Mouse (Mus musculus) midbrain, postnatal 0 days (tissue): Measurements from ENCODE around the gene Atp6ap1l. TPM values are rescaled to one million over a fixed set of nuclear protein-coding genes. Genes with fewer than 3 reads are reported as not detected.

Source experiments
- ATAC-seq: fragments of 200-750 bp; cut with Nextera tagmentation; 2 replicates; pipeline ENCODE4 v1.8.0; 2017; ENCODE audit warnings: moderate number of reproducible peaks, mild to moderate bottlenecking, moderate TSS enrichment, moderate library complexity; ENCODE audit not compliant: low FRiP score
- DNase-seq: peaks from one replicate; pipeline ENCODE4 v3.0.0-alpha.2; 2015; ENCODE audit warnings: low spot score
- H3K27ac ChIP-seq: fragments of 300-500 bp; sonication (generic); 2 replicates; pipeline ENCODE4 v1.5.1; 2014; ENCODE audit warnings: low read depth, mild to moderate bottlenecking, low read length, mixed read lengths
- H3K27me3 ChIP-seq: fragments of 300-500 bp; sonication (generic); 2 replicates; pipeline ENCODE4 v1.6.1; 2014; ENCODE audit warnings: low read length, control low read depth, mixed read lengths; ENCODE audit not compliant: insufficient read depth
- H3K36me3 ChIP-seq: fragments of 300-500 bp; sonication (generic); 2 replicates; pipeline ENCODE4 v1.6.1; 2014; ENCODE audit warnings: low read length, control low read depth, mixed read lengths; ENCODE audit not compliant: insufficient read depth
- H3K4me1 ChIP-seq: fragments of 300-500 bp; sonication (generic); 2 replicates; pipeline ENCODE4 v1.6.1; 2014; ENCODE audit warnings: mild to moderate bottlenecking, control low read depth, antibody characterized with exemption, low read length, mixed read lengths; ENCODE audit not compliant: insufficient read depth
- H3K4me2 ChIP-seq: fragments of 300-500 bp; sonication (generic); 2 replicates; pipeline ENCODE4 v1.6.1; 2014; ENCODE audit warnings: low read depth, mild to moderate bottlenecking, low read length, mixed read lengths; ENCODE audit not compliant: poor library complexity, severe bottlenecking
- H3K4me3 ChIP-seq: fragments of 300-500 bp; sonication (generic); 2 replicates; pipeline ENCODE4 v1.5.1; 2014; ENCODE audit warnings: low read depth, mild to moderate bottlenecking, low read length, moderate library complexity
- H3K9ac ChIP-seq: fragments of 300-500 bp; sonication (generic); replicated peaks from 2 replicates; pipeline ENCODE4 v1.6.1; 2014; ENCODE audit warnings: mild to moderate bottlenecking, low read length, moderate library complexity, mixed read lengths; ENCODE audit not compliant: poor library complexity, severe bottlenecking
- H3K9me3 ChIP-seq: fragments of 300-500 bp; sonication (generic); 2 replicates; pipeline ENCODE4 v1.6.1; 2016; ENCODE audit warnings: low read length, control low read depth
- CTCF ChIP-seq: IDR thresholded peaks from 2 replicates; pipeline ENCODE4 v1.5.1; 2016; ENCODE audit warnings: antibody characterized with exemption, mild to moderate bottlenecking
- WGBS: fragments of 180-500 bp; shearing (Covaris S2); extraction: QIAGEN DNeasy Blood & Tissue Kit; methylation state at CpG from one replicate; pipeline ENCODE4 v1.1.7; 2014; 5-methylcytosine and 5-hydroxymethylcytosine counted together
- polyA plus RNA-seq: library from polyadenylated mRNA; unstranded; fragments of >200 nt; fragmentation: Nextera tagmentation; extraction: Ambion mirVana; gene quantifications from 2 replicates; pipeline ENCODE4 v1.2.1, GENCODE M21; 2015
- total RNA-seq: library from RNA; depleted of rRNA; stranded (reverse); fragments of >200 nt; gene quantifications from 2 replicates; pipeline ENCODE4 v1.2.3, GENCODE M21; 2014

Gene Atp6ap1l
- total and polyA plus RNA-seq, 2 experiments from 2014 or later: 0.38 to 0.72 TPM

- Histone ChIP-seq H3K27ac (no peak overlapping the region), H3K4me2 (no peak overlapping the region), H3K27me3 (no peaks in the 10 kb centered on the region), H3K36me3 (no peaks in the 10 kb centered on the region), H3K9ac (no peak overlapping the region), H3K9me3 (no peaks in the 10 kb centered on the region), H3K4me3 (no peak overlapping the region), H3K4me1 (no peaks in the 10 kb centered on the region)
- DNase-seq: peak; percentile 32
- TF ChIP-seq CTCF: no peak
- WGBS: 82% methylated on average over 12 of the region's 12 CpGs
- ATAC-seq: no peak
Observed at GRCm38 (mm10) chr13:90896821-90897220, 8.3 kb downstream of the Atp6ap1l start.

GRCm38 (mm10) chr13:90896098-90896497, 9.1 kb downstream of the Atp6ap1l start:
- TF ChIP-seq CTCF: no peak
- ATAC-seq (no peak), DNase-seq (peak; percentile 75)
- H3K27ac ChIP-seq: no peak overlapping the region
- H3K4me1 ChIP-seq: no peaks in the 10 kb centered on the region
- H3K4me2 ChIP-seq: no peak overlapping the region
- no peak overlapping the region for H3K4me3 ChIP-seq
- no peak overlapping the region for H3K9ac ChIP-seq
- no peaks in the 10 kb centered on the region for H3K36me3 ChIP-seq
- H3K27me3 ChIP-seq: no peaks in the 10 kb centered on the region
- no peaks in the 10 kb centered on the region for H3K9me3 ChIP-seq
- 19% methylated on average over 2 of the region's 2 CpGs for WGBS

GRCm38 (mm10) chr13:90894819-90895218, 10.3 kb downstream of the Atp6ap1l start:
- Histone ChIP-seq H3K4me2 (no peak overlapping the region), H3K9me3 (no peaks in the 10 kb centered on the region), H3K4me3 (no peak overlapping the region), H3K27ac (no peak overlapping the region), H3K27me3 (no peaks in the 10 kb centered on the region), H3K4me1 (no peaks in the 10 kb centered on the region), H3K9ac (no peak overlapping the region), H3K36me3 (no peaks in the 10 kb centered on the region)
- ATAC-seq (no peak), DNase-seq (no peak)
- 93% methylated on average over 4 of the region's 4 CpGs for WGBS
- TF ChIP-seq CTCF: no peak

- no peak overlapping the region for H3K4me2 ChIP-seq
- no peak for DNase-seq
- no peak for TF ChIP-seq CTCF
- no peaks in the 10 kb centered on the region for H3K27me3 ChIP-seq
- no peaks in the 10 kb centered on the region for H3K4me1 ChIP-seq
- ATAC-seq: no peak
- no peak overlapping the region for H3K9ac ChIP-seq
- H3K36me3 ChIP-seq: no peaks in the 10 kb centered on the region
- WGBS: 86% methylated on average over 5 of the region's 5 CpGs
- H3K4me3 ChIP-seq: no peak overlapping the region
- no peak overlapping the region for H3K27ac ChIP-seq
- no peaks in the 10 kb centered on the region for H3K9me3 ChIP-seq
Observed at GRCm38 (mm10) chr13:90890111-90890510, 15.0 kb downstream of the Atp6ap1l start.

- Histone ChIP-seq H3K36me3 (no peaks in the 10 kb centered on the region), H3K4me1 (no peaks in the 10 kb centered on the region), H3K4me3 (peak overlapping the region; percentile 31), H3K9me3 (no peaks in the 10 kb centered on the region), H3K27me3 (no peaks in the 10 kb centered on the region), H3K9ac (no peak overlapping the region), H3K27ac (no peak overlapping the region), H3K4me2 (peak overlapping the region; percentile 63)
- peak; percentile 74 for ATAC-seq
- peak; percentile 84 for TF ChIP-seq CTCF
- under 1% methylated on average over 18 of the region's 18 CpGs for WGBS
- peak; percentile 80 for DNase-seq
Observed at GRCm38 (mm10) chr13:90886568-90886983, 18.6 kb downstream of the Atp6ap1l start.

GRCm38 (mm10) chr13:90885856-90886532, 19.2 kb downstream of the Atp6ap1l start:
- no peak overlapping the region for H3K27ac ChIP-seq
- H3K4me2 ChIP-seq: peak overlapping the region; percentile 63
- H3K27me3 ChIP-seq: no peaks in the 10 kb centered on the region
- TF ChIP-seq CTCF: no peak
- no peaks in the 10 kb centered on the region for H3K36me3 ChIP-seq
- peak overlapping the region; percentile 31 for H3K4me3 ChIP-seq
- peak; percentile 35; the same call in 1 of the 2 replicates for ATAC-seq
- WGBS: 54% methylated on average over 13 of the region's 13 CpGs
- no peak for DNase-seq
- no peaks in the 10 kb centered on the region for H3K9me3 ChIP-seq
- no peak overlapping the region for H3K9ac ChIP-seq
- H3K4me1 ChIP-seq: no peaks in the 10 kb centered on the region
